Mouse (Mus musculus) embryo, embryonic 10.5 days (tissue): ENCODE measurements around the gene Carns1.

Experiments
- DNase-seq: peaks from one replicate; pipeline ENCODE4 v3.0.0-alpha.2; 2015; ENCODE audit warnings: low spot score

The Carns1 gene

DNA sequence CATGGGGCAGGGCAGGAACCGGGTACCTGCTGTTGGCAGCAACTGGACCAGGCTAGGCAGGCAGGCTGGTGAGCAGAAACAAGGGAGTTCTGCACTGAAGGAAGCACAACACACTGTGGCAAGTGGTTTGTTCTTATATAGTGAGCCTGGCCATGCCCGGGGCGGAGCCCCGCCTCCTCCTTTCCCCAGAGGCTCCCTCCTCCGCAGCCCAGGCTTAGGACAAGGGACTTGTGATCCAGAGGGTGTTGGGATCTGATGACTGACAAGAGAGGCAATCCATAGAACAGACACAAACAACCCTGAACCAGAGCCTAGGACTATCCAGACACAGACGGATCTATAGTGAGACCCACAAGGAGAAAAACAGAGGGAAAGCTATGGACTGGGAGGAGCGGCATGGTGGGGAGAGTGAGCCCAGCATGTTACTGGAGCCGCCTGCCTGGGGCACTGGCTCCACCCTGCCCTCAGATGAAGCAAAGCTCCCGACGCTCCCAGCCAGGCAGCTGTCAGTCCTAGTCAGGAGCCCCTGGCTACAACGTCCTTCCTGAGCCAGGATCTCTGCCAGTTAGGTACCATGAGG, at the start of gene Carns1:
Carns1 (minus strand) TSS at position 112 of the 580 bp plus-strand sequence.
- DNase-seq = peak; percentile 33

DNA sequence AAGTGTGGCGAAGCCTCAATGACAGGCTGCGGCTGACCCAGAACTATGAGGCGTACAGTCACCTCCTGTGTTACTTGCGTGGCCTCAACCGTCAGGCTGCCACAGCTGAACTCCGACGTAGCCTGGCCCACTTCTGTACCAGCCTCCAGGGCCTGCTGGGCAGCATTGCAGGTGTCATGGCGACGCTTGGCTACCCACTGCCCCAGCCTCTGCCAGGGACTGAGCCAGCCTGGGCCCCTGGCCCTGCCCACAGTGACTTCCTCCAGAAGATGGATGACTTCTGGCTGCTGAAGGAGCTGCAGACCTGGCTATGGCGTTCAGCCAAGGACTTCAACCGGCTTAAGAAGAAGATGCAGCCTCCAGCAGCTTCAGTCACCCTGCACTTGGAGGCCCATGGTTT, 46.9 kb upstream of the Carns1 start:
- DNase-seq = no peak

DNA sequence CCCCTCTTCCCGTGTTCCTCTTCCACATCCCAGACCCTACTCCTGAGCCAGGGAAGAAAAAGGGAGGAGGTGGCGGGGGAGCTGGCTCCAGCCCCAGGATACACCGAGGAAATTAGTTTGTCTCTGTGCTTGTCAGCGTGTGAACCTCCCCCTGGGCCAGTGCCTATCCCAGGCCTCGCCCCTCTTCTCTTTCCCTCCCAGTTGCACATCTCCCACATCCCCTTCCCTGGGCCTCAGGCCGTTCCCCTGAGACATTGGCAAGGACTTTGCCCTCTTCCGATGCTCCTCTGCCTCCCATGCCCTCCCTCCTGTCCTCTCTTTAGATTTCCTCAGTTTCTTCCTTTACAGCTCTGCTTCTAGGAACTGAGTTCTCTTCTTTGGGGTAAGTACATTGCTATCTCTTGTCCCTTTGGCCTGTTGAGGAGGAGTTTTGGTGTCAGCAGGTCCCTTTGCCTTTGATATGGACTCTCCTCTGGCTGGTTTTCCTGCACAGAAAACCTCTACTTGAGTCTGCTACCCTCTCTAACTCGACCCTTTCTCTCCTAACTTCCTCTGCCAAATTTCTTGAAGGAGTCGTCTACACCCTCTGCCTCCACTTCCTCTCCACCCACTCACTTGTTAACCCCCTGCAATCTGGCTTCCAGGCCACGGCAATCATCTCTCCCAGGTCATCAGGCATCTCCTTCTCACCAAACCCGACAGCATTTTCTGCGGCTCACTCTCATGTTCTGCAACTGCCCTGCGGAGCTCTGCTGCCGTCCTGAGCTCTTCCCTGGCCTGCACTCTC, 45.9 kb upstream of the Carns1 start:
- DNase-seq = no peak

DNA sequence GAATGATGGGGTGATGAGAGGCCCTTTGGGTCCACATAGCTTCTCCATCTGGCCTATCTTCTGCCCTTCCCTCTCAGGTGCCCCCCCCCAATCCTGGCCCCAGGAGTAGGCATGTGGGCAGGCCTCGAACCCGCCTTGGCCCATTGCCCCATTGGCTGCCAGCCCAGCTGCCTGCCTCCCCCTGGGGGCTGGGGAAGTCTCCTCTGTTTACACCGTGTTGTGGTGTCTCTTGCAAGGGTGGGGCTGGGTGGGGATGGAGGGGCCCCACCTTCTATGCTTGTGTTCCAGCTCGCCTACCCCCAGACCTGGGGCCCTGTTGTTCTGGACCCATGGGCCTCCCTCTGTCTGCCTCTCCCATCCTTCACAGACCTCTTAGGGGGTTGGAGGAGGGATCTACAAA, 45.1 kb upstream of the Carns1 start:
- no peak for DNase-seq

- DNase-seq = no peak
Observed at GRCm38 (mm10) chr19:4219943-4220342, 44.7 kb upstream of the Carns1 start.

DNA sequence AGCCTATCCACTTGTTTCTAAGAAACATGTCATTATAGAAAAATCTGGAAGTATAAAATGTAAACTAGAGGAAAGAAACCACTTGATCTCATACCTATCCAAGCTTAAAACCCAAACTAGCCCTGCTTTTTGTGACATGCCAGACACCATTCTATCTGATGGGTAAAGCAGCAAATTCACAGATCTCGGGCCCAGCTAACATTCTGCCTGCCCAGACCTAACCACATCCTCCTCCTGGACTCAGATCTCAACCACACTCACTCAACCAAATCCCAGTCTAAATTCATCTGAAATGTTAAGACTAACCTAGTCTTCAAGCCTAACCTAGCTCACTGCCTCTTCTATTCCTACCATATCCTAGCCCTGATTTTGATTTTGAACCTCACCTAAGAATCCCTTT, 43.5 kb upstream of the Carns1 start:
- DNase-seq = no peak

- DNase-seq = no peak
Observed at GRCm38 (mm10) chr19:4218293-4218692, 43.0 kb upstream of the Carns1 start.

- DNase-seq = no peak
Observed at GRCm38 (mm10) chr19:4217855-4218254, 42.6 kb upstream of the Carns1 start.

DNA sequence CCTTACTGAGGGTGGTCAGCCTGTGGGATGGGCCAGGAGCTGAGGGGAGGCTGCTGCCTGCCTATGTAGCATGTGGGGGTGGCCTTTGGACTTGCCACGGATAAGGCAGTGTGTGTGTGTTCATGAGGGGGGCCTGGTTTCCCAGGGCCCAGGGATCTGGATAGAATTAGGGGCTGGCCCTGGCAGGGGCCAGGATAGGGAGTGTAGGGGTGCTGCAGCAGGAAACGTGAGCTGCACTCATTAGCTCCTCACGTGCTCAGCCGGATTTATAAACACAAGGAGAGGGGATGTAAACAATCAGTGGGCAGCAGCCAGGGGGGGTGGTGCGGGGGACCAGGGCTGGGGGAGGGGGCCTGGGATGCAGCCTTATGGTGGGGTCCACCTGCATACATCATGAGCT, 41.9 kb upstream of the Carns1 start:
- no peak for DNase-seq

- peak; percentile 78 for DNase-seq
Observed at GRCm38 (mm10) chr19:4216041-4216685, 40.9 kb upstream of the Carns1 start.

- DNase-seq = no peak
Observed at GRCm38 (mm10) chr19:4215451-4215840, 40.2 kb upstream of the Carns1 start.

DNA sequence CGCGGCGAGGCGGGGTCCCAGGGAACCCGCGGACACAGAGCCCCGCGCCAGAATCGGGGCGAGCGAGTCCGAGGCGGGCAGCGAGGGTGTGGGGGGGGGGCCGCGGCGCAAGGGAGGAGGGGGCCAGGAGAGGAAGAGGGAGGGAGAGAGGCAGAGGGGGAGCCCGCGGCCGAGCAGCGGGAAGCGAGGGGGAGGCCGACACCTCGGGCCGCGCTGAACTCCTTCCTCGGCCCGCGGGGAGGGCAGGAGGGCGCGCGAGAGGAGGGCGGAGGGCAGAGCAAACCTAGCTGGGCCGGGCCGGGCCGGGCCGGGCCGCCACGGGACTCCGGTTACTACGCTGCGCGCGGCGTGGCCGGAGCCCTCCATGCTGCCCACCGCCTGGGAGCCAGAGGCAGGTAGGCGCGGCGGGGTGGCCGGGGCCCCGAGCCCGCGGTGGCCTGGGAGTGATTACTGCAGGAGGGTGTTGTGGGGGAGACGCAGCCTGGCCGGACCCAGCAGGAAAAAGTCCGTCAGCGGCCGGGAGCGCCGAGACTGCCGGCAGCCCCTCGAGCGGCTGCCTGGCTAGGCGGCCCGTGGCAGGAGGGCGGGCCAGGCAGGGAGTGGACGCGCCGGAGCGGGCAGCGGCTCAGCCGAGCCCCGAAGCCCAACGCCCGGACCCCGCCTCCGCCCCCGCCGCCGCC, 39.6 kb upstream of the Carns1 start:
- DNase-seq = peak; percentile 49

- DNase-seq = peak; percentile 53
Observed at GRCm38 (mm10) chr19:4214071-4214770, 38.9 kb upstream of the Carns1 start, which contains the start of the genes Clcf1 and AC109138.7. Gene Clcf1 (plus strand): TSS chr19:4214238. Gene AC109138.7 (plus strand): TSS chr19:4214357.

DNA sequence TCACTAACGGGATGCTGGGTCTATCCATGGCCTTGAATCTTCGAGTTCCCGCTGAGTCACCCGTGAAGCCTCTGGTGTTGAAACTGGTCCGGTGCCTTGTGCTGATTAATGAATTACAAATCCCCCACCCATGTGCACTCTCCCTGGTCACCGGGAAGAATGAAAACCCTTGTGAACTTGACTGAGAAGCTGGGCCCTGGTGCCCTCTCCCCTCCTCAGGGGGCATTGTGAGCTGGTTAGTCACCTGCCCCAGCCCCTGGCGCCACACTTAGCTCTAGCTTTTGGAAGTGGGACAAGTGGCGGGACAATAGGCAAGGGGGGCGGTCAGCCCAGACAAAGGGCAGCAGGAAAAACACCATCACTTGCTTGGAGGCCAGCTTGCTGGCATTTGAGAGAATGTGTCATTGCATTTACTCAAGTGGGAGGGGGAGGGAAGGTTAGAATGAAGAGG, 38.3 kb upstream of the Carns1 start:
- peak; percentile 29 for DNase-seq

- no peak for DNase-seq
Observed at GRCm38 (mm10) chr19:4211891-4212588, 36.8 kb upstream of the Carns1 start.

- no peak for DNase-seq
Observed at GRCm38 (mm10) chr19:4208563-4208962, 33.3 kb upstream of the Carns1 start.

DNA sequence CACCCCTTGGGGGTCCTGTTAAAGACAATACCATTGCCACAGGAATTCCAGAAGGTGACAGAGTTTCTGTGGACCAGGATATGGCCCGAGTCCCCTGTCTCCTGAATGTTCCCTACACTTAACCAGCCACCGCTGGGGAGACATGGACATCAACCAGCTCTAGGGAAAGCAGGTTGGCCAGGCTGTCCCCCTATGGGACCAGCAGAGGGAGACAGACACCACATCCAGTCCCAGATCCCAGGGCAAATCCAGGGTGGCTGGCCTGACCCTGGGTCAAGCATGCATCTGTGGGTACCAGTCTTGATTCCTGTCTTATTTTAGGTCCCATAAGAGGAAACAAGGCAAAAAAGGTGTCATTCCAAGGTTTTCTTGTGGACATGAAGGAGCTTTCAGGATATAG, 31.7 kb upstream of the Carns1 start:
- peak; percentile 90 for DNase-seq

DNA sequence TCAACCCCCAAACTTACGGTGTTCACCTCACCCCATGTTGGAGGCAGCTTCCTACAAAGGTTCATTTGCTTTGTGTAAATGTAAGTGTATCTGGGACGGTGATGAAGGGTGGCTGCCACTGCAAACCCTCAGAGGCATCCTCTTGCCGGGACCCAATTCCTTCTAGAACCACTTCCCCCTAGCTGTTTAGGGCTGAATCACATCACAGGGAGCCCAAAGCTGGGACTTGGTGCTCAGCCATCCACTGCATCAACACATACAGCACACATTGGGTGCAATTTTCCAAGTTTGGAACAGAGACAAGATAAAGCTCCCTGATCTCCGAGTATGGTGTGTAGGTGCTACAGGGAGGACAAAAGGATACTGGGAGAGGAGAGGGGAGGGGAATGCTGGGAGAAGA, 29.6 kb upstream of the Carns1 start:
- DNase-seq = no peak

DNA sequence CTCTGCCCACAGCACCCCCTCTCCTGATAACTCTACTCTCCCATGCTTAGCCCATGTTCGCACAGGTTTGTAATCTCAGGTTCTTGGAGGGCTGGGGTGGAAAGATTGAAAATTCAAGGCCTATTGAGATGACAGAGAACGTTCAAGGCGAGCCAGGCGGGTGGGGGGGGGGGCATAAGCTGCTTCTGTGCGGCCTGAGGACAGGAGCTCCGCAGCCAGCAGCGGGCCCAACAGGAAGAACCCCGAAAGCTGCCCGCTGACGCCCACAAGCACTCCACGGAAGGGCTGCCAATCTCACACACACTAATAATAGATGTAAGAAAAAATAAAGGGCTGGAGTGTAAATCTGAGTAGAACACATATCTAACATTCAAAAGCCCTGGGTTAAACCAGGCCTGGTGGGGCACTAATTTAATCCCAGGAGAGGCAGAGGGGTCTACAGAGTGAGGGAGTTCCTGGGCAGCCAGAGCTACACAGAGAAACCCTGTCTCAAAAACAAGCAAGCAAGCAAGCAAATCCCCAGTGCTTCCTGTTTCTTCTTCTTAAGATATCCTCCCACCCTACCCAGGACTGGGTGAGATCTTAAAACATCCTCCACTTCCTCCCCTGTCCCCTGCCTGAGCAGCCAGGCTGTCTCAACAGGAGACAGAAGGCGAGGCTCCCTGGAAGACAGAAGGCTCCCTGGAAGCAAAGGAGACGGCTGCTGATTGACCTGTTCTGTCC, 28.5 kb upstream of the Carns1 start:
- no peak for DNase-seq

DNA sequence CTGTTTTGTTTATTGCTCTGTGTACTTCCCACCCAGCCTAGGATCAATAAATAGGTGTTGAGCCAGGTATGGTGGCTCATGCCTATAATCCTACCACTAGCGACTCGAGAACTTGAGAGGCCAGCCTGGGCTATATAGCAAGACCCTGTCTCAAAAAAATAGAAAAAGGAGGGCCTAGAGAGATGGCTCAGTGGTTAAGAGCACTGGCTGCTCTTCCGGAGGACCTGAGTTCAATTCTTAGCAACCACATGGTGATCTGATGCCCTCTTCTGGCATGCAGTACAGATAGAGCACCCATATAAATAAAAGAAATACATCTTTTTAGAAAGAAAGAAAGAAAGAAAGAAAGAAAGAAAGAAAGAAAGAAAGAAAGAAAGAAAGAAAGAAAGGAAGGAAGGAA, 27.9 kb upstream of the Carns1 start:
- no peak for DNase-seq

- DNase-seq = no peak
Observed at GRCm38 (mm10) chr19:4202149-4202548, 26.9 kb upstream of the Carns1 start.
